Mouse (Mus musculus): ENCODE data around the gene Angptl1.

Angptl1 gene

DNA sequence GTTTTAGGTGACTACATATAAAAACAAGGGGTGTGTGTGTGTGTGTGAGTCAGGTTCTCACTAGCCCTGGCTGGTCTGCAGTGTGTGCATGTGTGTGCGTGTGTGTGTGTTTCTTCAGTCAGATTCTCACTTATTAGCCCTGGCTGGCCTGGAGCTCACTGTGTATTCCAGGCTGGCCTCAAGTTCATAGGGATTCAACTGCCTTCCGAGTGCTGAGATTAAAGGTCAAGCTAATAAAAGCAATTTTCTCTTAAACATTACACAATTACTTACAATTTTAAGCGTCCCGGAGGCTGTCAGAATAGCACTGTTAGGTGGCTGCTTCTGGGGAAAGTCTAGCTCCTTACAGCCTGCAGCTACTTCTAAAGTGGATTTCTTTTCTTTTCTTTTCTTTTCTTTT lies at the start of gene Angptl1:
Gene Angptl1 (plus strand): TSS at position 386 of the 400 bp plus-strand sequence.
- DNase-seq (ENCODE audit: low read depth), result no peak

DNA sequence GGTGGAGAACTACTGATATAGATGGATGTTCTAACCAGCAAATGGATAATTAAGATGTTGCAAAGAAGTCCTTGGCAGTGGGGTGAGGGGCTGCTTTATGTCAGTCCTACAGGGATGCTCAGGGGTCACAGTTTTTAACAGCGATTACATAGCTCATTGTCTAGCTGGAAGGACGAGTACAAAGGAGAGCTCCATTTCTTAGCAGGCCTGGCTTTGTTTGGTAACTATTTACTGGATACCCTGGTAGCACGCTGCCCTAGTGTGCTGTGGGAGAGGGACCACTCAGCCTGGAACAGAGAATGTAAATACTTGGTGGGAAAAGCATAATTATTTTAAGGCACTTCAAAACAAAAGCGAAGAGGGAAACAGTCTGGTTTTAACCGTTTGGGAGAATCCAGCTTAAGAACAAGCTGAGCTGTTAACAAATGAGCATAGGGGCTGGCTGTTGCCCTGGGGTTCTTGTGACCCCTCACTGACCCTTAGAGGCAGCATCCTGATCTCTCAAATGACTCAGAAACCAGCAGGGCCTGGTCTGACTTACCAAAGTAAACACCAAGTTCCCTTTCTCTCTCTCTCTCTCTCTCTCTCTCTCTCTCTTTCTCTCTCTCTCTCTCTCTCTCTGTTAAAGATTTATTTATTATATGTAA lies 48.4 kb upstream of the Angptl1 start:
- no peak for DNase-seq (ENCODE audit: low read depth)

DNA sequence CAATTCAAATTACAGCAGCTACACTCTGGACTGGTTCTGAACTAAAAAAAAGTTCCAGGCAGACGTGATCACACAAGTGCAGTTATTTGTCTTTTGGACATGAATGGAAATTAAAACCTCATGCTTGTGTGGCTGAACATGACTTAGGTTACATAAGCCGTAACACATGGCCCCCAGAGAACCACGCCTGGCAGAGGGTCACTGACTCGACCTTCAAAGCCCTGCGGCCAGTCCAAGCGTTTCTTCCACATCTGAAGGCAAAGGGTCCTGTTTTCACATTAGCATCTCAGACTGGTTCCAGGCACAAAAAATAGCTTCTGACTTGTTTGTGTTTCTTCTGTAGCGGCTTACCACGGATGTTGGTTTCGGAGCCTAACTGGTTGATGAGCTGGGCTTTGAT lies 42.1 kb upstream of the Angptl1 start:
- DNase-seq (ENCODE audit: low read depth), result no peak

DNA sequence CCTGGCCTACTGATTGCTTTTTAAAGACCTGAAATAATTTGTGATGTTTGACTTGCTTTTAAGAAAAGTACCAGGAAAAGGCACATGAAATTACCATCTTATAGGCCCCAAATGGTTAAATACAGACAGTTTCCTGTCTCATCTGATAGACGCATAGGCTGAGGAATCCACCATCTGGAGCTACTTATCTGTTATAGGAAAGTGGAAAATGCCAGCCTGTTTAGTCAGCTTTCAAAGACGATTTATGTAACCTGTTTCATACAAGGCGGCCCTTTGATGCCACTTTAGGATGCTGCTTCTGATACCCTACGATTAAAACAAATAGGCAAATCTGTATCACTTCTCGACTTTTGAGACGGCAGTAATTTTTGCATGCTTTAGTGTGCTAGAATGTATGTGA lies 37.1 kb upstream of the Angptl1 start:
- DNase-seq (ENCODE audit: low read depth), result no peak

DNA sequence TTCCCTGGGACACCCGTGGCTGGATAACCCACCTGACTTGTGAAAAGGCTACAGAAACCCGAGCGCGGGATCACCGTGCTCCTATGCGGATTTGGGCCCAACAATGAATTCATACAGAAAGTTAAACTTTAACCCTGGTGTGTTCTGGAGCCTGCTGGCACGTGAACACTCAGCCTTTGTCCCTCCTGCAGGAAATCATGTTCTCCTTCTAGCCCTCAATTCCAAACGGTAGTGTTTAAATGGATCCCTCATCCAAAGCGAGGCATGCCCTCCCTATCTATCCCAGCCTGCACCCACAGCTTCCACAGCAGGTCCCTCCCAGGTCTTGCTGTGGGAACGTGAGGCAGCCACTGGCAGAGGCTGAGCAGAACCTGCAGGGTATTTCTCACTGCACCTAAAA lies 30.0 kb upstream of the Angptl1 start:
- no peak for DNase-seq (ENCODE audit: low read depth)

DNA sequence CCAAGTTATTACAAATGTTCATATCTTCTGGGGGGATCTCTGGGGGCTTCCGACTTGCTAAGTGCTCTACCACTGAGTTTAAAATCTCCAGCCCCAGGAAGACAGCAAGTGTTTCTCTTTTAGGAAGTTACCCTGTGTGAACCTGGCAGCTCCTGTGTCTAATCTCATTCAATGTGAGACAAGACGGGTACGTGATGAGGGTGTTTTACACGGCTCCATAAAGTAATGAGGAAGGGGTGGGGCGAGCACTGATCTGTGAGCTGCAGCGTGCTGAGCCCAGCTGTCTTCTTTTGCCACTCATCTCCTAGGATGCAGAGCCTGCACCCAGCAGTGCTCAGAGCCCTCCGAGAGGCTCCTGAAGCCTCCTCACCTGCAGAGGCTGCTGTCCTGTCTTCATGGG lies 26.4 kb upstream of the Angptl1 start:
- no peak for DNase-seq (ENCODE audit: low read depth)

DNA sequence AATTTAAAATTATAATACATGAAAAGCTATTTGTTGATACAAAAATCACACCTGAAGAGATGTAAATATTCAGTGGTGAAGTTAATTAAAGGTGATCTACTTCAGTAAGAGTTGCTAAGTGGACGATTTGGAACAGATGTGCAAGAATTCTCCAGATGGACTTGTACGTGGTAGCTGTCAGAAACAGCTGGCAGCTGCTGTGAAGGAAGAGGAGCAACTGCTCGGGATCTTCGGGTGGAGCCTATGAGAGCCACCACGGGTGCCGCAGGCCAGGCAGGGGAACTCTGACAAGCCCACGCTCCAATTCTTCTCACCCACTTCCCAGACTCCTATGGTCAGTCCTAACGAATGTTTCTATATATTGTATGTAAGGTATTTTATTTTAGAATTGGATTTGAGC lies 25.6 kb upstream of the Angptl1 start:
- DNase-seq (ENCODE audit: low read depth), result no peak

DNA sequence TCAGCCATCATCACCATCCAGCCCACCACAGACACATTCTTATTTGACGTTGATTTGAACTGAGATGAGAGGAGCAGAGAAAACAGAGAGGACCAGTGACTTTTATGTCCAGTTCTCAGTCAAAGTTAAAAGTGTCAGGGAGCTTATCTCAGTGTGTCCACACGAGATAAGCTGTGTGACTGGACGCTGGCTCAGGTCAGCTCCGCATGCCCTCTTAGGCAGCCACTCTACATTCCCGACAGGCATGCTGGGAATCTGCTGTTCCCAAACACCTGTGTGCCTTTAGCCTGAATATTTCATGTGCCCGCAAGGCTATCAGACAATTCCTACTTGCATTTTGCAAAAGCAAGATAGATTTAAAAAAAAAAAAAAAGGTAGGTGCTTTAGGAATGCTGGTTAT lies 24.9 kb upstream of the Angptl1 start:
- no peak for DNase-seq (ENCODE audit: low read depth)

DNA sequence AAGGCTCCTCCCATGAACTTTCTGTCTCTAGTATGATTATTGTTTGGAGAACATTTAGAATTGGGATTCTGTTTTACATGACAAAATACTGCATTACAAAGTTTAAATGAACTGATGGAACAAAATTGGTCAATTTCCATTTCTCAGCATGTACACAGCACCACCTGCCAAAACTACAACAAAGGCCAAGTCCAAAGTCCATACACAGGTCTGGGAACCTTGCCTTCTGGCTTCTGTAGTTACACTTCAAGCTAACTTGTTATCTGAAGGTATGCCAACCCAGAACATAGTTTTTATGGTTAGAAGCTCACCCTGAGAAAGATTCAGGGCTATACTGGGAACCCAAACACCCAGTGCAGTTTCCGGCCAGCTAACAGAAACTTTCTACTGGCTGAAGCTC lies 19.1 kb upstream of the Angptl1 start:
- DNase-seq (ENCODE audit: low read depth), result no peak

DNA sequence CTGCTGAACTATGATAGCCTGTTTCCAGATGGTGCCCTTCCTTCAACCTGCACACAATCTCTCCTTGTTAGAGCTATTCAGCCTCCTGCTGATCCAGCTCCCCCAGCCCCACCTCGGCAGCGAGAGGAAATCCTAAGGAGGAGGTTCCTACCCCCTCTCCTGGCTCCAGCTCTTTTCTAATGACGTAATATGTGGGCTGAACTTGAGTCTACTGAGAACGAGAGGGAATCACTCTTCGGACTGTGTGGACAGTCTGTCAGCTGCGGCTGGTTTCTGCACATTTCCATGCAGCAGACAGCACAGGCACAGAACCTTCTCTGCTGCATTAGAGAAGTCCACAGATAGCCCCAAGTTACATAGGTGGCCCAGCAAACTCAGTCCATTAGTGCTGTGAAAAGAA lies 333 bp downstream of the Angptl1 start:
- DNase-seq (ENCODE audit: low read depth), result no peak

DNA sequence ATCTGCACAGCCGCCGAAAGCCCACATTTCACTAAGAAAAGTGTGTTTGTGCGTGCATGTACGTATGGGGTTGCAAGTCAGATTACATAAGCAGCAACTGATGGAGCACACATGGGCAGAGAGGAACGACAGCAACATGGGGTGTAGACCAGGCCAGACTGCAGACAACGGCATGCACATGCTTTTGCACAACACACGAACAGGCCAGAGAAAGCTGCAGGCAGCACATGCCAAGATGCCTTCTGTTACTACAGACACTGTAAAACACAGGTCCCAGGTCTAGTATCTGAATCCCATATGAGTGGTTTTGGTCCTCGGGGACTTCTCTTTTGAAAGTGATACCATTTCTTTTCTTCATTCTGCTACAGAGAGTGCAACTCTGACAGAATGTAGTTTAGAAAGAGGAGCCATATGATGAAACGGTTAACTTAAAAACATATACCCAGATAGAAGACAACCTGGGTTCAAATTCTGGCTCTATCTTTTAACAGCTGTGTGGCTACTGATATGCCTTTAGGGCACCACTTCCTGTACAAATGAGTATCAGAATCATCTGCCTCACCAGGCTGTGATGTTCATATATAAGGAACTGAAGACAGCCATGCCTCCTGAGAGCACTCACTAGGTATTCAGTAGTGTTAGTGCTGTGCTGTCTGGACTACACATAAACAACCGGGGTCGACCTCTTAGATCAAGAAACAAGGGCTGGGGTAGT lies 3.4 kb downstream of the Angptl1 start:
- DNase-seq (ENCODE audit: low read depth), result no peak

DNA sequence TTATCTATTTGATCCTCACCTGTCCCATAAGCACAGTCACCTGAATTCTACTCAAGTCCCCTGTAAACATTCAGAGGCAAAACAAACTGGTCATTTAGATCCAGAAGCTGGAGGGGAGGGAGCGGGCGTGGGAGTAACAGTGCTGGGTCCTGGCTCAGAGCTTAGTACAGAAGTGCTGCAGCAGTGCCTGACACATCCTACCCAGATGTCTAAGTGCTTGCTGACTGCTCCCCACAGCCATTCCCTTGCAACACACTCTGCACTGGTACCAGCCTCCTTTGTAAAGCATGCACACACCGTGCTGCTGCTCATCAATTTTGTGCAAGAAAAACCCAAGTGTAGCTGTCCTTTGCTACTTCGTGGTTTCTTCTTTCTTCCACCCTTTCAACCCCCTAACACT lies 8.7 kb downstream of the Angptl1 start:
- DNase-seq (ENCODE audit: low read depth), result no peak

DNA sequence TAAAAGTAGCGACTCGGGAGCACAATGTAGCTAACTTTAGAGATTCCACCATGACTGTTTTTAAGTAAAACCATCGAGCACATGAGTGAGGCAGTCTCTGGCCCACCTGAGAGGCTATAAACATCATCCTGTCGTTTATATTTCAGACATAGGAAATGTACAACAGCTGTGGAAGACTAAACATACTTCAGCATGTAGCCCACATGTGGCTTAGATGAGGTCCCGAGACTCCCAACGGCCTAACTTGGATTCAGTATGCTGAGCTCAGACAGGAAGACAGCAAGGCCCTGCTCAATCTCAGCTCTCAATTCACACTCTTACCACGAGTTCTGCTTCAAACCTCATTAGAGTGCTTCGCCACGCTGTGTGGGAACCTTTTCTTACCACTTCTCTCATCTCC lies 14.0 kb downstream of the Angptl1 start:
- DNase-seq (ENCODE audit: low read depth), result no peak

DNA sequence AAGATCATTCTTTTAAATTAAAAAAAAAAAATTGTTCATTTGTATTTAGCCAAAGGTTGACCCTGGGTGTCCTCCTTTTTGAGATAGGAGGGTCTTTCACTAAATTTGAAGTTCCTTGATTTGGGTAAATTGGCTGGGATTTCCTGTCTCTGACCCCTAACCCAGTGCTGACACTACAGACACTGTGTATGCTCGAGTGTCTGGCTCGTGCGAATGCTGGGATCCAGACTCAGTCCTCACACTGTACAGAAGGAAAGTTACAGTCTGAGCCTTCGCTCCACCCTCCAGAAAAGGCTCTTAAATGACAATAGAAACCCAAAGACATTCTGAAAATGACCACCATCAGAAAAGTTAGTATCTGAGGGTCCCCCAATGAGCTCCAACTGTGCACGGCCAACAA lies 14.5 kb downstream of the Angptl1 start:
- no peak for DNase-seq (ENCODE audit: low read depth)

DNA sequence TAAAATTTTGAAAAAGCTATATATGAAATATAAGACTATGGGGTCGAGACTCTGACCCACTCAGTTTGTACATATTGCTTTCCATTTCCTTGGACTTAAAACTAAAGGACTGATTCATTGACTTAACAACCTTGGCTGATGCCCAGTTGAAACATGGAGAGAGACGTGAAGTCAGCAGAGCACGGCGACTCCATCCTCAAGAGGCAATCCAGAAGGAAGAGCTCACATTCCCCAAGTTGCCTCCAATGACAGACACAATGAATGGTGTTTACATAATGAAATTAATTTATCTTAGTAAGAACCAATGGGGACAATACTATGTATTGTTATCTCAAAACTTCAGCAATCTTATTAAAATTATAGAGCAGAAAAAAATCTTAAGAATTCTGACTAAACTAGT lies 16.2 kb downstream of the Angptl1 start:
- DNase-seq (ENCODE audit: low read depth), result no peak

DNA sequence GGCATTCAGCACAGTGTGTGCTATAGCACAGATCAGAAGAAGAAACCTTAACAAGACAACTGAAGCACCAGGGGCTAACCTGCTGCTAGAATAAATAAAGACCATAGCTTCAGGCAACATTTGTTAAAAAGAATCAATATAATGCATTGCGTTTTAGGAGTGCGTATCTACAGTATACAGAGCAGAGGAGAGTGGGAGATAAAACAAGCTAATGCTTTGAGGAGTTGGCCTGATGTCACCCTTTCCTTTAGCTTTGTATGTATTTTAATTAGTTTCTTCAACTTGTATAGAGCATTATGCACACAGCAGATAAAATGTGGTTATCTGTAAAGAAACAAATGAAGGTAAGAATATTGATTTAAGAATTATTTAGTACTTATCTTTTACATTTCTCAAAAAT lies 18.3 kb downstream of the Angptl1 start:
- no peak for DNase-seq (ENCODE audit: low read depth)

DNA sequence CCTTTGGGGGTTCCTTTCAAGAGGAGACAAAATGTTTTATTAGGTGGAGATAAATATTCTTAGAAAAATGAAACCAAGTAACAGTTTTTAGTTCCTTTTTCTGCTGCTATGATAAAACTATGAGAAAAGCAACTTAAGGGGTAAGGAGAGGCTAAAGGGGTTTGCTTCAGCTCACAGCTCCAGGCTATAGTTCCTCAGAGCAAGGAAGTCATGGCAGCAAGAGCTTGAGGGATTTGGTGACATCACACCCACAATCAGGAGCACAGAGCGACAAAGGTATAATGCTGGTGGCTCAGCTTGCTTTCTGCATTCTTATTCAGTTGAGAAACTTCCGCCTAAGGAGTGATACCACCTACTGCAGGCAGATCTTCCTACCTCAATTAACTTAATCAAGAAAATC lies 20.8 kb downstream of the Angptl1 start:
- DNase-seq (ENCODE audit: low read depth), result no peak

DNA sequence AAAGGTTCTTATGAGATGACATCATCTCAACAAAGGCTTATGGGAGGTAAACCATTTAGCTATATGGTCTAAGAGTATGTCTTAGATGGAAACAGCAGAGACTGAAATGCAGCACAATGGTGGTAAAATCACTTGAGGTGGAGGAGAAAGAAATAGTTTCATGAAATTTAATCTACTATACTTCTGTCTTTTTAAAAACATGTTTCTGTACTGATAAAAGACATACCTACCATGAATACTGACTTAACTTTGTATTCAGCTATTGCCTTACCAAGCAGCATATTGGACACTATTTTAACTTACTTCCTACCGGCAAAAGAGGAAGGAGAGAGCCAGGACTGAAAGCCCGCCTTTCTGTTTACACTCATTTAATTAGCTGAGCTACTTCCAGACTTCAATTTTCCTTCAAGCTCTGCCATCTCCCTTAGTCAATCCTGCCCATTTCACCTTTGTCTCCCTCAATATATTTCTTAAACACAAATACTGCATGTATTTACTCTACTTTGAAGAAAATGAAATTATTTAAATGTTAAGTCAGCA lies 21.4 kb downstream of the Angptl1 start:
- no peak for DNase-seq (ENCODE audit: low read depth)

DNA sequence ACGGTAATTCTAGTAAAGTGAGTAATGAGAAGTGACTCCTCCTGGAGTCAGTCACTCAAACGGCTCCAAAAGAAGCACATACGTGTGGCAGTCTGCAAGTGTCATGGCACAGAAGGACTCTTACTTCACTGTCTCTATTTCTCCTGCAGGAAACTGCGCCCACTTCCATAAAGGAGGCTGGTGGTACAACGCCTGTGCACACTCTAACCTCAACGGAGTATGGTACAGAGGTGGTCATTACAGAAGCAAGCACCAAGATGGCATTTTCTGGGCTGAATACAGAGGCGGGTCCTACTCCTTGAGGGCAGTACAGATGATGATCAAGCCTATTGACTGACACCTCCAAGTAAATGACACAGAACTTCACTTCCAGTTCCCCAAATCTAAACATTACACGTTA lies 21.9 kb downstream of the Angptl1 start:
- no peak for DNase-seq (ENCODE audit: low read depth)

DNA sequence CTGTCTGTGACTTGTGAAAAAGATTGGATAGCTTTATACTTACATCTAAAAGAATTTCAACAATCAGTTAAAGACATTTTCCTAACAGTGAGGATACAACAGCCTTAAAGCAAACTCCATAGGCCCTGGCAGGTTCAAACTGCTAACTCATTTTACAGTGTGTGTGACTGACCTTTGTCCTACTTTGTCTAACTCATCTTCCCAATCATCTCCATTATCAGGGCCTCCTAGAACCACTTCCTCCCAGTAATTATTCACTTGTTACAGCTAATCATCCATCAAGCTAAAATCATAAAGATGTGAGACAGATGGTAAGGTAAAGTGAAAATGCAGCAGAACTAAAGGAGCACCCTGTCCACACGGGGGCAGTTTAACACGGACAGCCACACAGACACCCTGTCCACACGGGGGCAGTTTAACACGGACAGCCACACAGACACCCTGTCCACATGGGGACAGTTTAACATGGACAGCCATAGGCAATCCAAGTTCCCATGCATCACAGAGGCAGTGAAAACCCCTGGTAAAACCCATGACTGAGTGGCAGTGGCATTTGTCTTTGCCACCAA lies 23.2 kb downstream of the Angptl1 start:
- DNase-seq (ENCODE audit: low read depth), result peak; percentile 10

DNA sequence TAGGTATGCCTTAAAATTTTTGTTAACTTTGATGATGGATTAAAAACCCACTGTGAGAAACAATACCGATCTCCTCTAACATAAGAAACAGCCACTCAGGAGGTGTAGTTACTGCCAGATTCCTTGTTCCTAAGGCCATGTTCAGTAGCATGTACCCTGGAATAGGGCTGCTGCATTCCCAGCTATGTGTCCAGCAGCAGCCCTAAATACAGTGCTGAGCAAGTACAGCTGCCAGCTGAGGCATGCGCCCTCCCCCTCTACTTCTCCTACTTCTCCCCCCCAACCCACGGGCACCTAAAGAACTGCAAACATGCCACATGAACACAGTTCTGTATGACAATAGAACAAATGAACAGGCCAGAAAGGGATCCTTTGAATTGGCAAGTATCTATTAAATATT lies 25.4 kb downstream of the Angptl1 start:
- no peak for DNase-seq (ENCODE audit: low read depth)

DNA sequence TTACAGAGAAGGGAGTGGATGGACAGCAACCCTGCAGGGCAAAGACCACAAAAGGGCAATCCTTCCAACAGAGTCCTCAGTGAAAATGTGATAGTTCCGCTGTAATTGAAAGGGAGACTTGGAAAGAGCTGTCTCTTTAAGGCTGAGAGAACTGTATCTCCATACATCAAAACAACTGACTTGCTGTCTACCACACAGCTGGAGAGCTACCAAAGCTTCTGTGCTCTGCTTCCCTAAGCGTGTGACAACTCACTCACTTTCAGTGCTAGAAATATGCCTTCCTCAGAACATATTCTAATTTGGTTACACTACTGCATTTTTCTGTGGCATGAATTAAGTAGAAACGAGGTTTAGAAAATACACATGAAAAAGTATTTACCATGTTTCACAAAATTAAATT lies 25.9 kb downstream of the Angptl1 start:
- no peak for DNase-seq (ENCODE audit: low read depth)

DNA sequence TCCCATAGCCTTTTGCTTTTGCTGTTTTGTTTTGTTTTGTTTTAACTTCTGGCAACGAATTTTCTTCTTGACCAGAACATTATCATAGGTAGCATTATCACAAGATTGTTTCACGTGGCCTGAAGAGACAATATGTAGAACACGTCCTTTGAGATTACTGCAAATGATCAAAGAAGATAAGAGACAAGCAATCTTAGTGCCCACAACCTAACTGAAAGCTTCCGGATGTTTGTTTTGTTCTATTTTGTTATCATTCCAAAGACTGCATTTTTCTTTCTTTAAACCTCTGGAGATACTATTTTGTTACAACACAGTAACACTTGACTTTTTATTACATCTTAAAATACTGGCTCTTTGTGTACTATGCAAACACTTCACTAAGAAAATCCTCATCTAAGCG lies 31.7 kb downstream of the Angptl1 start:
- DNase-seq (ENCODE audit: low read depth), result no peak

DNA sequence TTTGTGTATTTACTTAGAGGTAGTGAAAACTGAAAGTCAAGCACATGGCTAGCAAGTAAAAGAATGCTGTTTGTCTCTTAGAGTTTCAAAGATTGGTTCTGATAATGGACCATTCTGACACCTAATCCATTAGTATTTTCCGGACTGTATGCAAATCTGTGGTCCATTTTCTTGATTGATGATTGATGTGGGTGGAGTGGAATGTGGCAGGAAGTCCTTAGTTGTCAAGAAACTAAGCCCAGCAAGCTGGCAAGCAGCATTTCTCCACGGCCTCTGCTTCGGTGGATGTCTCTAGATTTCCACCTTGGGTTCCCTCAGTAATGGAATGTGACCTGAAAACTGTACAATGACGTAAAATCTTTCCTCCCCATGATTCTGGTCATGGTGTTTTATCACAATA lies 32.3 kb downstream of the Angptl1 start:
- peak; percentile 7 for DNase-seq (ENCODE audit: low read depth)

All from induced T-regulatory cell, adult 2 months (primary cell).